Mouse (Mus musculus): Measurements from ENCODE around the gene Arhgap35.

The Arhgap35 gene

DNA sequence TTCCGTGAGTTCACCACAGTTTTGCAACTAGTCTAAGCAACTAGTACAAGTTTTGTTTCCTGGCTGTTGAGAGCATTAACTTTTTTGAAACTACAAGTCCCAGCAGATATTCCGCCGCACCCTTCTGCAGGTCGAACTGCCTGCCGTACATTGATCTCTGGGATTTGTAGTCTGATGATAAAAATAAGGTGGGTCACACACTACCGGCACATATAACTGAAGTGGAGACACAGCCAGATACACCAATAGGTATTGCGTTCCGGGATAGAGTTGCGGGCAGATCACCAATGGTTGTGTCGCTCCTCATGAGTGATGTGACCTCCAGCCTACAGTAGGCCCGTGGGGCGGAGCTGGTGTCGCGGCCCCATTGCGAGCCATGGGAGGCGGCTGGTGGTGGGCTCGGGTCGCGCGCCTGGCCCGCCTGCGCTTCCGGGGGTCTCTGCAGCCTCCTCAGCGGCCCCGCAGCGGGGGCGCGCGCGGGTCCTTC is 162.2 kb downstream of the Arhgap35 start, which contains the start of gene Tmem160:
TSS of gene Tmem160 (plus strand) at position 193 of the 487 bp plus-strand sequence.
- in situ Hi-C loops (cut with MboI; ENCODE audit: low pct_unique_long_range_greater_than_20kb in 1 of 2, low sequenced_read_pairs in 2 of 2, unreplicated experiment in 1 of 2), result no loop called here

DNA sequence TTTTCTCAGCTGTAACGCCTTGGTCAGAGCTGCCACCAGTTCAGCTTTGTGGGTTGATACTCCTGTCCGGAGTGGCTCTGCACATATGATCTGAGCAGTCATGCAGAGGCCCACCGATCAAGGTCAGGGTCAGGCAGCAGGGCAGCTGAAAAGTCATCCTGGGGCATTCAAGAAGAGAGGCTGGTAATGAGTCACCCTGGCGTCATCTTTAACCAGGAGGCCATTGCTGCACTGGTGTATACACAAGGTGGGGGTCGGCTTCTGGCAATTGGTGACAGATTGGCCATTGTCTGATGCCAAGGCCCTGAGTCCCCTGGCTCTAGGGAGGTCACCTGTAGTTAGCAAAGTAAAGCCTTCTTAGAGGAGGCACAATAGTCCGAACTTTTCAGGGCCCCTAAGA is 163.1 kb downstream of the Arhgap35 start:
- in situ Hi-C loops (cut with MboI; ENCODE audit: low pct_unique_long_range_greater_than_20kb in 1 of 2, low sequenced_read_pairs in 2 of 2, unreplicated experiment in 1 of 2), result no loop called here

All from mouse embryonic stem cell (cell line).